Mouse (Mus musculus): ENCODE data around the gene Nxnl1. TPM values are rescaled to one million over a fixed set of nuclear protein-coding genes. Genes with fewer than 3 reads are reported as not detected.
"Not testable (repeated sequence)": the region's sequence is repeated elsewhere in the genome, so short reads cannot be mapped to it uniquely, and the experiment has no call there.

Gene Nxnl1
- polyA plus RNA-seq, 1 experiment: not detected

DNA sequence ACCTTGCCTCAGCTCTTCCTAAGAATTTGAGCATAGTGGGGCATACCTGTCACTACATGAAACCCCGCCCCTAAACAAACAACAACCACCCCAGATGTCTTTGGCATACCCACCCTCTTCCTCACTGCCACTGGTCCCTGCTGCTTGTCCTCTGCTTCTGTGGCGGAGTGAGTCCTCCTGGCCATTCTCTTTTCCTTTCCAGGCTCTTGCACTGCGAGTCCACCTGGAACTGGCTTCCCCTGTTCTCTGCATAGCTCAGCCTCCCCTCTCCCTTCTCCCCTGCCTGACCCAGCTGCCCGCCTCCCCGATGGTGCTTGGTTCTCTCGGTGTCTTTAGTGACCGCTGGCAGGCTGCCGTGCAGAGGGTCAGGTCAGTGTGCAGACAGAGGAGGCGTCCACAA is 22.6 kb downstream of the Nxnl1 start:
- Histone ChIP-seq H3K4me3 (replicated peaks; ENCODE audit: control insufficient read depth, low read depth, low read length) (no peak overlapping the region), H3K27ac (ENCODE audit: control insufficient read depth, insufficient read depth, low read depth, low read length, poor library complexity) (no peak overlapping the region), H3K4me1 (ENCODE audit: control insufficient read depth, insufficient read depth, low read length) (no peaks in the 10 kb centered on the region; the same call in 1 of the 2 replicates)
- WGBS: 90% methylated on average over 9 of the region's 9 CpGs
- TF ChIP-seq POLR2A (IDR thresholded peaks at IDR 0.05; ENCODE audit: borderline replicate concordance, control insufficient read depth, low read depth, low read length) (no peak), CTCF (IDR thresholded peaks at IDR 0.05; ENCODE audit: control insufficient read depth, insufficient read depth, low read length) (no peak)

DNA sequence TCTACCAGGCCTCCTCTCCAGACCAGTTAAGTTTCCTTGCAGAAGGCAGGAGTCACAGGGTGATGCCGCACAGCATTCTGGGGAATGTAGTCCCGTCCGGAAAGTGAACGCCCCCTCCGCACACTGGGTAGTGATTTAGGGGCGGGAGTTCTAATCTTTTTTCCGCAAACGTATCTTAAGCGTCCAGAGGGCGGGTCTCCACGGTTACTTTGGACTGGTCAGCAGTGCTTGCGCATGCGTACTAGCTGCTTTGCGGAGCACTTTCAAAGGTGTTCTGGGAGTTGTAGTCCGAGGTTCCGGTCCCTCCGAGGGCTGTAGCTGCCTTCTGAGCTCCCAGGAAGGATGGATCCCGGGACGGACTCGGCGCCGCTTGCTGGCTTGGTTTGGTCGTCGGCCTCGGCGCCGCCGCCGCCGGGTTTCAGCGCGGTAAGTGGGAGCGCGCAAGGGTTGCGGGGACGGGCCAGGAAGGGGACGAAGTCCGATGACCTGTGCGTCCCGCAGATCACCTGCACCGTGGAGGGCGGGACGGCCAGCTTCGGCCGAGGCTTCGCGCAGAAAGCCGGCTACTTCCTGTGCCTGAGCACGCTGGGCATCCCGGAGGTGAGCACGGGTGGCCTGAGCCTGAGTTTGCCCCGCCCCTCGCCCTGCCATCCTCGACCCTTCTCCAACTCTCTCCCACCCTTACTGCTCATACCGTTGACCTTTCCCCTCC is 23.6 kb downstream of the Nxnl1 start, which contains the start of gene Mvb12a:
Mvb12a (plus strand) TSS at position 291 of the 712 bp plus-strand sequence.
- TF ChIP-seq CTCF (IDR thresholded peaks at IDR 0.05; ENCODE audit: control insufficient read depth, insufficient read depth, low read length) (no peak), POLR2A (IDR thresholded peaks at IDR 0.05; ENCODE audit: borderline replicate concordance, control insufficient read depth, low read depth, low read length) (peak; percentile 21; the same call in 1 of the 2 replicates)
- under 1% methylated on average over 55 of the region's 55 CpGs for WGBS
- H3K4me3 ChIP-seq (replicated peaks; ENCODE audit: control insufficient read depth, low read depth, low read length): peak within 1 kb of the TSS; percentile 67
- H3K27ac ChIP-seq (ENCODE audit: control insufficient read depth, insufficient read depth, low read depth, low read length, poor library complexity): peak within 1 kb of the TSS; percentile 4; the same call in 1 of the 2 replicates
- no peaks in the 10 kb centered on the region; the same call in 1 of the 2 replicates for H3K4me1 ChIP-seq (ENCODE audit: control insufficient read depth, insufficient read depth, low read length)

DNA sequence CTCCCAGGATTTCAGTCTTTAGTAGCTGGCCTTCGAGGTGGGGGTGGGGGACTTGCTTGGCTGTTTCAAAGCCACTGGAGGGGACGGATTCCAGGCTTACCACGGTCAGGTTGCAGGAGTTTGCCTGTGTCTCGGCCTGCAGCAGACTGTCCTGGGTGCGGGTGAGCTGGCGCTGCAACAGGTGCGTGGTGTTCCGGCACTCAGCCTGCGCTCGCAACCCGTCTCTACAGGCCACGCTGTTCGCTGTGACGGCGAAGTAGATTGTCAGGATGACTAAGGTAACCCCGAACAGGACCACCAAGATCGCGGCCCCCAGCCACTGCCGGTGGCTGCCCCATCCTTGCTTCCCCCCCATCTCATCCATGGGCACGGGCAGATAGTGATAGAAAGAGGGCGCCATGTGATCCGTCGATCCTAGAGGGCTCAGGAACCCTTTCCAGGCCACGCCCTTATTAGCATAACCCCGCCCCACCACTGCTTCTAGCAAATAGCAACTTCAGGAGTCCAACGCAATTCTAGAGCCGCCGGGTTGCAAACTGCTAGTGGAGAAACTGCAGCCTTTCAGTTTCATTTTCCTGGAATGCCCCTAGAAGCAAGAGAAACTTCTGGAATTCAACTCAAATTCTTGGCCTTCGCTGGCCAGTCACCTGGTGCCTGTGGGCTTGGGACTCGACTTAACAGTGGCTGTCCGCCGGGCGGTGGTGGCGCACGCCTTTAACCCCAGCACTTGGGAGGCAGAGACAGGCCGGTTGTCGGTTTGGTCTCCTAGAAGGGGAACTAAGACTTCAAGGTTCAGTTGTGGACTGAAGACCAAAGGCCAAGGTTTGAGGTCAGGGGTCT is 29.2 kb downstream of the Nxnl1 start, which contains the start of gene Bst2:
Bst2 (minus strand) TSS at position 429 of the 840 bp plus-strand sequence.
- peak; percentile 54; the same call in 1 of the 2 replicates for TF ChIP-seq POLR2A (IDR thresholded peaks at IDR 0.05; ENCODE audit: borderline replicate concordance, control insufficient read depth, low read depth, low read length)
- TF ChIP-seq CTCF (IDR thresholded peaks at IDR 0.05; ENCODE audit: control insufficient read depth, insufficient read depth, low read length): no peak
- peaks cover 2% of the 10 kb centered on the region for H3K4me1 ChIP-seq (ENCODE audit: control insufficient read depth, insufficient read depth, low read length)
- WGBS: 1% methylated on average over 37 of the region's 37 CpGs
- H3K4me3 ChIP-seq (replicated peaks; ENCODE audit: control insufficient read depth, low read depth, low read length): peak within 1 kb of the TSS; percentile 85
- peak within 1 kb of the TSS; percentile 95 for H3K27ac ChIP-seq (ENCODE audit: control insufficient read depth, insufficient read depth, low read depth, low read length, poor library complexity)

DNA sequence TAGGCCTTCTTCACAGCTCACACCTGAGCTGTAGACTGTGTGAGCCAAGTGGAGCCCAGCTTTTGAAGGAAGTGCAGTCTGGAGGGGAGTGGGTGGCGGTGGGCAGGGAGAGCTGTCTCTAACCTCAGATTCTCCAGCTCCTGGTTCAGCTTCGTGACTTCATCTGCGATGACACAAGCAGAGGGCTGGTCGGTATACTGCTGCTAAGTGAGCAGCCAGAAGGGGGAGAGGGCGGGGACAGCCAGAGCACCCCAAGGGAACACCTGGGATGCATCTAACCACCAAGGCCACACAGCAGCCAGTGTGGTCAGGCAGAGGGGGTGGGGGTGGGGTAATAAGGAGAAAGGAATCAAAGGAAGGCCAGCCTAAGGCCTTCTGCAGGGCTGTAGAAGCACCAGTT is 30.7 kb downstream of the Nxnl1 start:
- no peak overlapping the region for H3K4me3 ChIP-seq (replicated peaks; ENCODE audit: control insufficient read depth, low read depth, low read length)
- no peak for TF ChIP-seq POLR2A (IDR thresholded peaks at IDR 0.05; ENCODE audit: borderline replicate concordance, control insufficient read depth, low read depth, low read length)
- no peak for TF ChIP-seq CTCF (IDR thresholded peaks at IDR 0.05; ENCODE audit: control insufficient read depth, insufficient read depth, low read length)

DNA sequence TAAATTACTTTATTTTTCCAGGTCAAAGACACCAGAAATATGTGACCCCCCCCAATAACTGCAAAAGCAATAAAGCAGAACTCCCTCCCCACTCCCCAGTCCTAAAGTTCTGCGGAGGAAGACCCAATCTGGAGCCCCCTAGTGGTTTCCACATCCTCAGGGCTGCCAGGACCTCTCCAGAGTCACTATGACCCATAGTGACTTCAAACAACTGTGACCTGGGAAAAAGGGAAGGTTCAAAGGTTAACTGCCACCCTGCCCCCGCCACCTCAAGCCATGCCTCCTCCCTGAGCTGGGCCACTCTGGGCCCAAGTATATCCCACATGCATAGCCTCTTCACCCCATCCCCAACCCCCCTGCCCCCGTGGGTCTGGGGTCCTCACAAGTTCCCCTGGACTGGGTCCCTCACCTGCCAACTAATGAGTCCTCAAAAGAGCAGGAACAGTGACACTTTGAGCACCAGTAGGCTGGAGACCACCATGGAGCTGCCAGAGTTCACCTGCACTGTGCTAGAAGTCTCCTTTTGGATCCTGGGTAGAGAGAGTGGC is 32.1 kb downstream of the Nxnl1 start:
- TF ChIP-seq CTCF (IDR thresholded peaks at IDR 0.05; ENCODE audit: control insufficient read depth, insufficient read depth, low read length): no peak
- no peak for TF ChIP-seq POLR2A (IDR thresholded peaks at IDR 0.05; ENCODE audit: borderline replicate concordance, control insufficient read depth, low read depth, low read length)
- Histone ChIP-seq H3K4me1 (ENCODE audit: control insufficient read depth, insufficient read depth, low read length) (peaks cover 2% of the 10 kb centered on the region), H3K4me3 (replicated peaks; ENCODE audit: control insufficient read depth, low read depth, low read length) (no peak overlapping the region), H3K27ac (ENCODE audit: control insufficient read depth, insufficient read depth, low read depth, low read length, poor library complexity) (no peak overlapping the region)
- 64% methylated on average over 3 of the region's 3 CpGs for WGBS

More for the DNA sequence above, 30.7 kb downstream of the Nxnl1 start:
- H3K4me1 ChIP-seq (ENCODE audit: control insufficient read depth, insufficient read depth, low read length): peaks cover 2% of the 10 kb centered on the region
- no peak overlapping the region for H3K27ac ChIP-seq (ENCODE audit: control insufficient read depth, insufficient read depth, low read depth, low read length, poor library complexity)
- 25% methylated on average over 5 of the region's 5 CpGs for whole genome bisulfite sequencing

DNA sequence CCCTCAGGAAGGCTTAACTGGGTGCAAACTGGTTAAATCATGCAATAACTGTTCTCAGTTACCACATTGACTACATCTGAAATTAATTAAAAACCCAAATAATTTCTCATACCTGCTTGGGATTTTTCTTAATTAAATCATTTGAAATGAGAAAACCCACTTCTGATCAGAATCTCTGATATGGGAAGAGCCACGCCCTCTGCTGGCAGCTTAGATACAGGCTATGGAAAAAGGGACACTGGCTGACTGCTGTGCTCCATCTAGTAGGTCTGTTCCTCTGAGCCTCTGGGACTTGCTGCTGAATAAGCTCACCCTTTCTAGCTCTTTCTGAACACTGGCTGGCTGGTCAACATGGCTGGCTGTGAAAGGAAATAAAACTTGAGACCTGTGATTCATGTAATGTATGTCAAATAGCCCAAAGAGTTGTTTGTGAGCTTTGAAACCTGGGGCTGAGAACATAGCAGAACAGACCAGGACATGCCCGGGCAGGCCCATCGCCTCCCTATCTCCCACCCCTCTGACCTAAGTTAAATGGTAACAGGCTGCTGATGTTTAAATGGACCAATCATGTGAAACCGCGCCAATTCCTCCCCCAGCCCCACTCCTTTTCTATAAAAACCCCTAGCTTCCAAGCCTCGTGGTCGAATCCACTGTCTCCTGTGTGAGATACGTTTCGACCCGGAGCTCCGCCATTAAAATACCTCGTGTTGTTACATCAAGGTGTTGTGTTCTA is 35.5 kb downstream of the Nxnl1 start:
- H3K27ac ChIP-seq (ENCODE audit: control insufficient read depth, insufficient read depth, low read depth, low read length, poor library complexity): not testable (repeated sequence)
- TF ChIP-seq CTCF (IDR thresholded peaks at IDR 0.05; ENCODE audit: control insufficient read depth, insufficient read depth, low read length): peak; percentile 42; the same call in 1 of the 2 replicates

DNA sequence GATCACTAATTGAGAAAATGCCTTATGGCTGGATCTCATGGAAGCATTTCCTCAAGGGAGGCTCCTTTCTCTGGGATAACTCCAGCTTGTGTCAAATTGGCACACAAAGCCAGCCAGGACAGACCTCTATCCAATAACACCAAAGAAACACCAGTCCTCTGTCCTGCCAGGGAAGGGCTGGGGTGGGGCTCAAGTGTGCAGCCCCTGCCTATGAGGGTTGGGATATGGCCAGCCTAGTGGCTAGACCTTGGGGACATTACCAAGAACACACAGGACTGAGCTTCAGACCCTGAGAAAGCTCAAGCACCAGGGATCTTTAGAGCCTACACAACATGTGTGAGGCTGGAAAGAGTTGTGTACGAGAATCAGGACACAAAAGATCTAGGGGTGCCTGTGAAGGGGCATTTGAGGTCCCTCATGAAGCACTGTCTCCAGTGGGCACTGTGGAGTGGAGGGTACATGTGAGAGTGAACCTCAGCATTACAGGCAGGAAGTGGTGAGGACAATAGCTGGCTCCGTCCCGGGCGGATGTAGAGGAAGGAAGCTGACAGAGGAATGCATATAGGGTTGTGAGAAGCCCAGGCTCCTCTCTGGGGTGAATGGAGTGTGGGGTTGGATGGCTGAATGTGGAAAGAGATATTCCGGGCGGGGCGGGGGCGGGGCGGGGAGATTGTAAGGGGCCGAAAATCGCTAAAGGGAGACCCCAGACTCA is 37.9 kb downstream of the Nxnl1 start:
- 2% methylated on average over 11 of the region's 11 CpGs for WGBS
- Histone ChIP-seq H3K4me3 (replicated peaks; ENCODE audit: control insufficient read depth, low read depth, low read length) (no peak overlapping the region), H3K27ac (ENCODE audit: control insufficient read depth, insufficient read depth, low read depth, low read length, poor library complexity) (0 out of 2 replicates have a peak overlapping the region, but pooled peaks have one; percentile 19), H3K4me1 (ENCODE audit: control insufficient read depth, insufficient read depth, low read length) (peaks cover 2% of the 10 kb centered on the region)
- no peak for TF ChIP-seq CTCF (IDR thresholded peaks at IDR 0.05; ENCODE audit: control insufficient read depth, insufficient read depth, low read length)
- TF ChIP-seq POLR2A (IDR thresholded peaks at IDR 0.05; ENCODE audit: borderline replicate concordance, control insufficient read depth, low read depth, low read length): no peak

More for the DNA sequence above, 35.5 kb downstream of the Nxnl1 start:
- not testable (repeated sequence) for H3K4me3 ChIP-seq (replicated peaks; ENCODE audit: control insufficient read depth, low read depth, low read length); H3K4me1 ChIP-seq (ENCODE audit: control insufficient read depth, insufficient read depth, low read length)
- 73% methylated on average over 6 of the region's 12 CpGs for WGBS

Data from bone marrow, adult 2 months (tissue).